Mouse (Mus musculus) kidney, adult 18-20 months (tissue): ENCODE results near the gene Gpr25.

ENCODE experiments used
- DNase-seq: peaks from one replicate; pipeline ENCODE4 v3.0.0; 2021

Gene Gpr25

DNA sequence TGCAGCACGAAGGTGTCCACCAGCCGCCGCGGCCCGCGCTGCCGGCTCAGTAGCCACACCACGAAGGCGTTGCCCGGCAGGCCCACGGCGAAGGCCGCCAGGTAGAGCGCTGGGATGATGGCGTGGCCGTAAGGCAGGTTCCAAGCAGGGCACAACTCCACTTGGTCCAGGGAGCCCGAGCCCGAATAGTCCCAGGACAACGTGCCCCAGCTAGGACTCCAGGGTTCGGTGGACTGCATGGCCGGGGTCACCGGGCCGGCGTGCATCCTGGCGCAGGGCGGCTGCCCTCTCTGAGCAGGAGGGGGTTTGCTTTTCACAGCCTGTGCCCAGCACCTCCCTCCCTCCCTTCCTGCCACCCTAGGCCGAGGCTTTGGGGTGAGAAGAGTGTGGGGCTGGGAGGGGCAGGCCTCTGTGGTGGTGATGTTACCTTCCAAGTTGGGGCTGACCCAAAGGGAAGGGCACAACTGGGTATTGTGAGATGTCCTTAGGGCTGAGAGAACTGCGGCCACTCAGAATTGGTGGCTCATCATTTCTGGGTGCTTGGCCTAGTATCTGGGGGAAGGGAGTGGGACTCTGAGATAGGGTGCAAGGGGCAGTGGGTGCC, at the start of gene Gpr25:
Gene Gpr25 (minus strand): TSS at position 239 of the 604 bp plus-strand sequence.
- no peak for DNase-seq

DNA sequence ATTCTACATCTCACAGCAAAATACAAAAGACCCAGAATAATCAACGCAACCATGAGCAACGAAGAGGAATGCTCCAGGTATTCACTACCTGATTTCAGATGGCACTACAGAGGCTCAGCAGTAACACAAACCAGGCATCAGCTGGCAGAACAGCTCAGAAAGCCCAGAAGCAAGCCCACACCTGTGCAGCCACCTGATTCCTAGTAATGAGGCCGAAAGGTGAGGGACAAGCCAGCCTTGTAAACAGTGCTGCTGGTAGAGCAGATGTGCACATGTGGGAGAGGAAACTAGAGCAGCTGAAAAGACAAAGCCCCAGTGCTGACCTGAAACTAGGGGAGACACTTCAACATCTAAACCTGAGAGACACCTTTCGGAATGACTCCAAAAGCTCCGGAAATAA, 48.5 kb upstream of the Gpr25 start:
- no peak for DNase-seq

DNA sequence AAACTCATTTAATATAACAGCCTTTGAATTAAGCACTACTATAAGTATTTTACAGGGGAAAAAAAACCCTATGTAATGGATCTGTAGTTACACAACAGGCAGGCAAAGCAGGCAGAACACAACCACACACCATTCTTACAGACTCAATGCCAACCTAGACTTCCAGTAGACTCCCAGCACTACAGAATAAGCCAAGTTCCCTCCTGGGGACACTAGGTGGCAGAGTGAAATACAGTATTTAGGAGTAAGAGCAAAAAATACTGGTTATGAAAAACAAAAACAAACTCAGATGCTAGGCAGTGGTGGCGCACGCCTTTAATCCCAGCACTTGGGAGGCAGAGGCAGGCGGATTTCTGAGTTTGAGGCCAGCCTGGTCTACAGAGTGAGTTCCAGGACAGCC, 45.8 kb upstream of the Gpr25 start:
- peak; percentile 40 for DNase-seq

DNA sequence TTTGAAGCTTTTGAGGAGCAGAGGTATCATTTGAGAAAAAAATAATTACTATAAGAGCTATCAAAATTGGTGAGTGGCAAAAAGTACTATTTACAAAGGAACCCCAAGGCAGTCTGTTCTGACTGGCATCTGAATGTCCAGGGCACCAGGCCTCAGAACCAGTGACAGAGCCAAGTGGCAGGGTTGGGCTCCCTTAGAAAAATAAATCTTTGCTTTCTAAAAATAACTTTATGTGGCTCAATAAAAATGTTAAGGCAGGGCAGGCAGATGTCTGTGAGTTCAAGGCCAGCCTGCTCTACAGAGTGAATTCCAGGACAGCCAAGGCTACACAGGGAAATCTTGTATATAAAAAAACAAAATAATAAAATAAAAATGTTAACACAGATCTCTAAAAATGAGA, 33.3 kb upstream of the Gpr25 start:
- DNase-seq: no peak

DNA sequence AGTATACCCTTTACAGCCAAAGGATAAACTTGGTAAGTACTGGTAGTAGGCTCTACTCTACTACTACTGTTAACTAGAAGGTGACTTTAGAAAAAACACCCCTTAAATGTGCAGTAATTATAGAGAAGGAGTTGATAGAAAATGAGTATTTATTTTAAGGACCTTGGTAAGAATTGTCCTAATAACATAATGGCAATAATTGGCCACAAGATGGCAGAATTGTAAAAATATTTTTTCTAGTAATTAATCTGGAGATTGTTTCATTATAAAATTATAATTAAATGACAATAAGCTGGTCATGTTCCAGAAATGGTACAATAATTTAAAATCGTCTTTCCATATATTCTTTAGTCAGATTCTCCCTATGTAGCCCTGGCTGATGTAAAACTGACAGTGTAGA, 29.1 kb upstream of the Gpr25 start:
- no peak for DNase-seq

DNA sequence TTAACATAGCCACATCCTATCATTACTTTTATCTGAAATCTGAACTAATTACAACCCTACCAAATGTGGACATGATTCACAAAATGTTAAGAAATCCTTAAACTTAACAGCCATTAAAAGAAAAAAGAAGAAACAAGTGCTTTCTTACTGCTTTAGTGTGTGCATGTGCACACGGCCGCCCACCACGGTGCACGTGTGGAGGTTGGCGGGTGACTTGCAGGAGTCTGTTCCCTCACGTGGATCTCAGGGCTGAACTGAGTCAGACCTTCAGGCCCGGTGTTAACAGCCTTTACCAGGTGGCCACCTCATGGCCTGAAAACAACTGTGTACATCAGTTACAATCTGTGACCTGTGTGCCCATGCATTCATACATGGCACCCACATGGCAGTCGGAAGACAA, 16.7 kb upstream of the Gpr25 start:
- DNase-seq: no peak

DNA sequence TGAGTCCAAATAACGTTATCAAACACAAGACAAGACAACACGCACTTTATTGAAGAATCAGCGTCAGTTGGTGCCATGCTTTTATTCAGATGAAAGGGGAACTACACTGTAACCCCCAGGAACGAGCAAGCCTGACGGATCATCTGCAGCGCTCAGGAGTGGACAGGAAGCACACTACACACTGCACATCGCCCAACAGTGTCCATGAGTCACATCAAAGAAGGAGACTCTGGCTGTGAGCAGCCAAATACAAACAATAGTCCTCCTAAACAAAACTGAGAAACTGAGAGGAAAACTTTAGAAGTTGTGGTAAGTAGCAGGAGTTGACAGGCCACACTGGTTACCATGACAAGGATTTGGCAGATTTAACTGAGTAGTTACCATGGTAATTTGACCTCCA, 7.6 kb upstream of the Gpr25 start:
- no peak for DNase-seq

DNA sequence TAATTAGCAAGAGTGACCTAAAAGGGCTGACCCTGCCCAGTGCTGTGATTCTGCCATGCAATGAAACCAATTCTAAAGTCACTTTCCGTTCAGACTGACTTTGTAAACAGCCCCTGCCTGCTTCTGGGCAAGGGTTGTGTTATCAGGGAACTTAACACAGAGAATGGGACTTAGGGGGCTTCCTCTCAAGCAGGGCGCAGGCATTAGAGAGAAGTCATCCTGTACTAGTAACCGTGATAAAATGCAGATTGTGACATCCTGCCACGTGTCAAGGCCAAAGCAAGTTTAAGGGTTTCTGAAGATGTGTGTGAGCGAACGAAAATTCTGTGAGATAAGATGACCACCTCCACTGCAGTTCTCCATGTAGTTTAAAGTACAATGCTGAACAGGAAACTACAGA, 5.5 kb upstream of the Gpr25 start:
- DNase-seq: no peak

DNA sequence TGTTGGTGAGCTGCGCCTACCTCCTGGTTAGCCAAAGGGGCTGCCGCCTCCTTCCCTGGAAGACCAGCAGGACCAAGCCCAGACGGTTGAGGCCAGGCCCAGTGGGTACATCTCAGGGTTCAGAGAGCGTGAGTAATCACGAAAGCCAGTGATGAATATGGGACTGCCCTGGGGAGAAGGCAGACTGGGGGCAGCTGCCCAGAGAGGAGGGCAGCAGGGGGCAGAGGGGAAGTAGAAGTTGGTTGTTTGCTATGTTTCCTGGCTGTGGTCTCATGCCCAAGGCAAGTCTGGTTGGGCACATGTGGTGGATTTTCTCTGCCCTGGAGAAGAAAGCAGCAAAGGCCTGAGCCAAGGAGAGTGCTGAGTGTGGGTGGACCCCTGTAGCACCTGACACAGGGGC, 2.7 kb upstream of the Gpr25 start:
- no peak for DNase-seq

DNA sequence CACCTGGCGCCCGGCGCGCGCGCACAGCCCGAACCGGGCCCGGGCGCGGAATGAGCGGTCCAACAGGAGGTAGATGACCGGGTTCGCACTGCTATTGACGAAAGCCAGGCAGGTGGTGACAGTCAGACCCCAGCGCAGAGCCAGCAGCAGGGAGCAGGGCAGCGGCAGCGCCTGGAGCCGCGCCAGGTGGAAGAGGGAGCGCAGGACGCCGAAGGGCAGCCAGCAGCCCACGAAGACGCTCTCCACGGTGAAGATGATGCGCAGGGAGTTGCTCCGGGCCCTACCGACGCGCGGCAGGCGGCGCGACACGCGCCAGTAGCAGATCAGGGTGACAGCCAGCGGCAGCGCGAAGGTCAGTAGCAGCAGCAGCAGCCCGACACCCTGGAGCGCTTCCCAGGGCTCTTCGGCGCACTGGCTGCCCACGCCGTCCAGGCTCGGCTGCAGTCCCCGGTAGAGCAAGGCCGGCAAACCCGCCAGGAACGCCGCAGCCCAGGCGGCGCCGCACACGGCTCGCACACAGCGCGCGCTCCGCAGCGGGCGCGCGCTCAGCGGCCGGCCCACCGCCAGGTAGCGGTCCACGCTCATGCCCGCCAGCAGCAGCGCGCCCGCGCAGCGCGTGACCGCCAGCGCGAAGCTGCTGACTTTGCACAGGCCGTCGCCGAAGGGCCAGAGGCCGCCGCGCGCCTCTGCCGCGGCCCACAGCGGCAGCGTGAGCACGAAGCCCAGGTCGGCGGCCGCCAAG, 609 bp downstream of the Gpr25 start:
- DNase-seq: peak; percentile 70

DNA sequence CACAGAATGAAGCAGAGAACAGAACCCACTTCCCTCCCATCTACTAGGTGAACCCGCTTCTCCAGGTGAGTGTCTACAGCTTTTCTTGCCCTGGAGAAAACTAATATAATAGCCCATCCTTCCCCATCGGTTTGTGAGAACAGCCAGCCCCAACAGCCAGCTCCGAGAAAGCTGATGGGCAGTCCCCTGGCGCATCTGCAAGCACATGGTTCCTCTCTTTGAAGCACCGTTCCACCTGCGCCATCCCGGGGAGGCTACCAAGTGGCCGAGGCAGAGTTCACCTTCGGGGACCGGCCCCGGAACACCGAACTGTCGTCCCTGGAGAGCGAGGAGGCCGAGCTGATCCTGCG, 1.2 kb downstream of the Gpr25 start:
- DNase-seq: no peak

DNA sequence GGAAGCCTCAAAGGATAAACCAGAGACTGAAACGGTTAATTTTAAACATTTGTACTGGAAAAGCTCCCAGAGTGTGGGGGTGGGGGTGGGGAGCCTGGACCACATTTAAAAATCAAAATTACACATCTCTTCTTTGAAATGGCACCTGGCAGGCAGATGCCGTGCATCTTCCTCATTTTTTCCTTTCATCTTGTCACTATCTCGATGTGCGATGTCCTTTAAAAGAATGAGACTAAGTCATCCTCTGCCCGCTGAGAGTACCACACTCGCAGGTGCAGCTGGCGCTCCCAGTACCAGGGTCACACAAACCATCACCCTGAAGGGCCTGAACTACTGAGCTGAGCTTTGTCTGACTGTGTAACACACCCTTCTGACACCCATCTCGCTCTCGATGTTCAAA, 2.2 kb downstream of the Gpr25 start:
- no peak for DNase-seq

DNA sequence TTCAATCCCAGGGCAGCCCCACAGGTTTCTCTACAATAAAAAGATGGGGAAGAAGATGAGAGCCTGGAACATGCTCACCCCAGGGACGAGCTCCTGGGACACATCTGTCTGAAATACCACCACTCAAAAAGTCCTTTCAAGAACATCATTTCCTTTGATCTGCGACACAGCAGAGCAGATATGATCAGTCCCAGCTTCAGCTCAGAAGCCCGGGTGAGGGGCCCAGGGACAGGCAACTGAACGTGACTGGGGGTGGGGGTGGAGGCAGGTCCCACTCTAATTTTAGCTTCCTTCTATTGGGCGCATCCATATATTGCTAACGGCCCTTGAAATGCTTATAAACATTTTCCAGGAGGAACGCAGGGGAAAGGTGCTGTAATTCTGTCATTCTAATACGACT, 5.0 kb downstream of the Gpr25 start:
- no peak for DNase-seq

DNA sequence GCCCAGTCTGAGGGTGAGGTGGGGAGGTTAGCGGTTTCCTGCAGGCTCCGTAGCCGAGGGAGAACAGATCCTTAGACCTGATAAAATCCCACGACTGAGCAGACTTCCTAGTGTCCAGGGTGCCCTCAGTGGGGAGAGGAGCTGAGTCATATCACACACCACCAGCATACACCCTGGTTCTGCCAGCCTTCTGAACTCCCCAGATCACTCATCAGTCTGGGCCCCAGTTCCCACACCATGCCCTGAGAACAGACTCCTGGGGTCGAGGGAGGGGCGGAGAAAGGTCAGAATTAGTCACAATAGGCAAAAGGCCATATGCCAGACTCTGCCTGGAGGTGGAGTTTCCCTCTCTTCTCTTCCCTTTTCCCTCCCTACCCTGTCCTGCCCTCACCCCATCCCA, 5.5 kb downstream of the Gpr25 start:
- no peak for DNase-seq

DNA sequence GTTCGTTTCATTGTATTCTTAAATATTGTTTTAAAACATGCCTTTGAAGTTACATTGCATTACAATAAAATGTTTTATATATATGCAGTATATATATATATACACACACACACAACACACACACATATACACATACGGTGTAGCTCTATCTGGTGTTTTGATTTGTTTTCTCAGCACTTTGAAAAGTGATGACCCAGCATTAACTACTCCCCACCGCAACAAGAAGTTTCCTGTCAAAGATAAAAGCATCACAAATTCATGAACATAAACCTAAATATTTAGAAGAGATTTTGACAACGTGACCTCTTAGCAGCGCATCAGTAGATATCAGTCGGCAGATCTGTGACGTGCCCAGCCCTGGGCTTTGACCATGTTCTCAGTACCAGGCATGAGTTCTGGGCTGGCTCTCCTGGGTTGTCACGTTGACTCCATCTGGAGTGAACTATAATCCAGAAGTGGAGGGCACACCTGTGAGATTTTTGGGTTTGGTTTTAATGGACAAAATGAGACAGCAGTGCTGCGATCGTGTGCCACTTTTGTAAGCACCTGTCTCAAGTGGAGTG, 6.1 kb downstream of the Gpr25 start:
- DNase-seq: no peak

DNA sequence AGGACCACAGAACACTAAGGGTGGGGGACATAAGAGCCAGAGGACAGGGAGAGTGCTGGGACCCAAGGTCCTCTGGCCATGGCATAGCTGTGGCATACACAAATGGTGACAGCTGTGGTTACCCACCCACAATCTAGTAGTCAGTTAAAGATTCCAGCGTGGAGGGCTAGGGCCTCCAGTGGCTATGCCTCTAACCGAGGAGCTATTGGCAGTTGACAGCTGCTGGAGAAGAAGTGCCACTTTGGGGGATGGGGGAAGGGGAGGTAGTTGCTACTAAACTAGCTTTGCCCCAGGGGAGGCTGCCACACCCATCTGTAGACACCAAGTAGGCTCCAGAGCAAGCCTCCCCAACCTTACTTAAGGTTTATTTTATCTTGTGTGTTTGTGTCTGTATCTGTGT, 7.2 kb downstream of the Gpr25 start:
- DNase-seq: no peak

DNA sequence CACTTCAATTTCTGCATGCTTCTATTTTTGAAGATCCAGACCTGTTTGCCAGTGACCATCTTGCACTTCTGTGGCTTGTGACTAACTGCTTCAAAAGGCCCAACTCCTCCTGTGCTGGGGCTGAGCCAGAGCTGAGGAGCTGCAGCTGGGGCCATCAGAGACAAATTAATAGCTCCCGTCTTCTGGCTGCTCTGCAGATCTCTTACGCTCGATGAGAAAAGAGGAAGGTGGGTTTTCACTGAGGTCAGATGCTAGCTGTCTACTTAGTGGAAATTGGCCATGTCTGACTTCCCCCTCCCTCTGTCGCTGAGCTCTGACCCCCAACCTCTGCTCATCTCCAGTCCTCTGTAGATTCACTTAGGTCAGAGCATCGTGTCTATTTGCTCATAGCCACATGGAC, 11.0 kb downstream of the Gpr25 start:
- DNase-seq: no peak

DNA sequence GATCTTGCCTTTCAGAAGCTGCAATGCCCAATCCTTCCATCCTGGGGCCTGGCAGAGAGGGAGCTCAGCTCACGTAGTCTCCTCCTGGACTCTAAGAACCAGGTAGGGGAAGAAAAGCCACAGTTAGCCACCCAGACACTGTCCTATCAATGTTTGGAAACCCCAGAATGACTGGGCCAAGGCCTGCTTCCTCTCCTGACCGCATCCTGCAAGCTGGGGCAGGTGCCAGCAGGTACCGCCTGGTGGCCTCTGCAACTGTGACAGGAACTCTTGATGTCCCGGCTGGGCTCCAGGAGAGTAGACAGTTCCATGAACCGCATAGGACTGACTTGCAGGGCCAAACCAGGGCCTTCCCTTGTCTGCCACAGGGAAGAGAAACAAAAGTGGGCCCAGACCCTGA, 13.3 kb downstream of the Gpr25 start:
- DNase-seq: no peak

DNA sequence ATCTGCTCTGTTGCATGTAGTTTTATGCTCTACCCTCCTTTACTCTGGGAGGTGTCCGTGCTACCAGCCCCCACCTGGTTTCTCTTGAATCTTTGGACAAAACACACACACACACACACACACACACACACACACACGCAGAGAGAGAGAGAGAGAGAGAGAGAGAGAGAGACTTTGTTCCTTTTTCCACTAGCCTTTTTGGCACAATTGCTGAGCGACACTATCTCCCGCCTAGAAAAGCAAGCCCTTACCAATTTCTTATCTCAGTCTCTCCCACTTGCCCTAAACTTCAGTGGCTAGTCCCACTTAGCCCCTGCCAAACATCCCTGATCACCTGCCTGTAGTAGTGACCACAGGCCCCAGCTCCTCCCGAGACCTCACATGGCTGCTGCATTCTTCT, 16.2 kb downstream of the Gpr25 start:
- DNase-seq: no peak

DNA sequence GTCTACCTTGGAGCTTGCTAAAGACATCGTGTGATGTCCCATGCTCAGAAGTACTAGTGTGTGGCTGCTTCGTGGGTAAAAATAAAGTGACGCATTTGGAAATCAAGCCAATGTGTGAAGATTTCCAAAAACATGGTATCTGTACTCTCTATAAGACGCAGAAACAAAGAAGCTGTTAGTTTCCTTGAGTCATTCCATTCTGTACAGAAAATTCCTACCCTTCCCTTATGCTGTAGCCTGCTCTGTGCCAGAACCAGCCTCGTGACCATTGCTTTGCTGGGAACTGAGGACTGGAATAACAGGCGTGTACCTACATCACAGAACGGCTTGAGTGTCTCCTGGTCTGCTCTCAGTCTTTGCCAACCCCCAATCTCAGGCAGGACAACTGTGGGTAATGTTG, 18.9 kb downstream of the Gpr25 start:
- DNase-seq: no peak

DNA sequence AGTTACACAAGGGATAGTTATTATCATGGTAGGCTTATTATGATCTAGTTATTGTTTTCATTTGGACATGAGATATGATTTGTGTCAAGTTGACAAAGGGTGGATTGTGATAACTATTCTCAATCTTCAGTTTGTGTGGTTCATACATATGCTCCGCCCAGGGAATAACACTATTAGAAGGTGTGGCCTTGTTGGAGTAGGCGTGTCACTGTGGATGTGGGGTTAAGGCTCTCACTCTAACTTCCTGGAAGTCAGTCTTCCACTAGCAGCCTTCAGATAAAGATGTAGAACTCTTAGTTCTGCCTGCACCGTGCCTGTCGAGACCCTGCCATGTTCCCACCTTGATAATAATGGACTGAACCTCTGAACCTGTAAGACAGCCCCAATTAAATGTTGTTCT, 22.2 kb downstream of the Gpr25 start:
- no peak for DNase-seq

DNA sequence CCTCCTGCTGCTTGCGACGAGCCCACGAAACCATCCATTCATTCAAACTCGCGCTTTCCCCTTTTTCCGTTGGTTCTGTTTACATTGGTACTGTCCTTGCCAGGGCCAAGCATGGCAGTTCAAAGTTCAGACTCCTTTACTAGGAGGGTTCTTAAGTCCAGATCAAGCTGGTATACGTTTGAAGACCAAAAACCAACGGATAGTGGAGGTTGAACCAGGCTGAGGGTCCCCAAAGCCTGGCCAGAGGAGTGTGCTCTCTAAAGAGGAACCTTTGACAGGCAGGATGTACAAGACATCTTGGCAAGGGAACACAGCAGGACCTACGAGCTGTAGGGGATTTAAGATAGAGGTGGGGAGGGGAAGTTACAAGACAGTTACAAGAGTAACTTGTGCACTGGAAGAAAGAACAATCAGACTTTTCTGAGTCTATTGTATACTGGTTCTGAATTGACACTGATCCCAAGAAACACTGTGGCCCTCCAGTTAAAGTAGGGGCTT, 26.0 kb downstream of the Gpr25 start:
- no peak for DNase-seq

DNA sequence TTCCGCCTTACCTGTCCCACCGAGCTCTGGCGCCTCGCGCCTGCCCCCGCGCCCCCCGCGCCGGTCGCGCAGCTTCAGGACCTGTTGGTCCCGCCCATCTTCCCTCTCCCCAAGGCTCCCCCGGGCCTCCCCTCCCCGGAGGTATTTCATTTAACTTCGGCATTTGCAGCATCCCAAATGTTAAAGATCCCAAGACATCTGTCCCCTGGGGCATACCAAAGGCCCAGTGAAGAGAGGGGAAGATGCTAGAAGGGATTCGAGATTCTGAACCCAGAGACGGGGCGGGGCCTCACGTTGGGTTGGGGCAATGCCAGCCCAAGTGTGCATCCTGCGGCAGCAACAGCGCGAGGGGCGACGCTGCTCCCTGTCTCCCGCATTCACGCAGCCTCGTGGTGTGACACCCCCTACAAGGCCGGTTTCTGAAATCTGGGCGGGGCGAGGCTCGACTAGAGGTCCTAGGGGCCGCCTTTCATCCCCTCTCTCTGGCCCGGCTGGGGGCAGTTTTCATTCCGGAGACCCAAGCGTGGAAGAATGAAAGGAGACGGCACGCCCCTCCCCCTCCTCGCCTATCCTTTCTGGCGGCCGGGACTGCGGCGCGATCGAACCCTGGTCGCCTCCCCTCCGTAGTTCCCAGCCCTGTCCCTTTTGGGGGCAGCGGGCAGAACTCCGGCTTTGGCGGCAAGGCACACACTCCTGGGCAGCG, 26.6 kb downstream of the Gpr25 start, which contains the start of gene Inava:
Gene Inava (minus strand): TSS at position 373 of the 703 bp plus-strand sequence.
- DNase-seq: peak; percentile 48
